Mouse (Mus musculus) hindbrain, embryonic 11.5 days (tissue): ENCODE measurements around the gene Cntn1. TPM values are rescaled to one million over a fixed set of nuclear protein-coding genes. Genes with fewer than 3 reads are reported as not detected.
A peak's percentile ranks its signal among the peaks of the same experiment; 100 is the strongest.

Experiments used
- ATAC-seq: fragments of 200-750 bp; cut with Nextera tagmentation; 2 replicates; pipeline ENCODE4 v1.8.0; 2017; ENCODE audit warnings: mild to moderate bottlenecking, moderate TSS enrichment, moderate library complexity; ENCODE audit not compliant: low FRiP score
- DNase-seq: peaks from one replicate; pipeline ENCODE4 v3.0.0-alpha.2; 2015; ENCODE audit warnings: low spot score
- H3K27ac ChIP-seq: fragments of 300-500 bp; sonication (generic); 2 replicates; pipeline ENCODE4 v1.5.1; 2014; ENCODE audit warnings: mild to moderate bottlenecking, low read depth, low read length
- H3K27me3 ChIP-seq: fragments of 300-500 bp; sonication (generic); 2 replicates; pipeline ENCODE4 v1.6.1; 2014; ENCODE audit warnings: mild to moderate bottlenecking, low read length, moderate library complexity, mixed read lengths; ENCODE audit not compliant: control insufficient read depth, insufficient read depth
- H3K36me3 ChIP-seq: fragments of 300-500 bp; sonication (generic); 2 replicates; pipeline ENCODE4 v1.6.1; 2014; ENCODE audit warnings: mild to moderate bottlenecking, low read length, moderate library complexity, mixed read lengths; ENCODE audit not compliant: control insufficient read depth, insufficient read depth
- H3K4me1 ChIP-seq: fragments of 300-500 bp; sonication (generic); replicated peaks from 2 replicates; pipeline ENCODE4 v1.6.1; 2014; ENCODE audit warnings: low read length, mixed read lengths; ENCODE audit not compliant: control insufficient read depth, insufficient read depth
- H3K4me2 ChIP-seq: fragments of 300-500 bp; sonication (generic); replicated peaks from 2 replicates; pipeline ENCODE4 v1.6.1; 2014; ENCODE audit warnings: mild to moderate bottlenecking, low read depth, low read length
- H3K4me3 ChIP-seq: fragments of 300-500 bp; sonication (generic); 2 replicates; pipeline ENCODE4 v1.5.1; 2014; ENCODE audit warnings: low read depth, low read length
- H3K9ac ChIP-seq: fragments of 300-500 bp; sonication (generic); 2 replicates; pipeline ENCODE4 v1.6.1; 2014; ENCODE audit warnings: low read depth, low read length
- H3K9me3 ChIP-seq: fragments of 300-500 bp; sonication (generic); 2 replicates; pipeline ENCODE4 v1.6.1; 2016; ENCODE audit warnings: low read length; ENCODE audit not compliant: control insufficient read depth
- whole genome bisulfite sequencing: fragments of 180-500 bp; shearing (Covaris S2); extraction: QIAGEN DNeasy Blood & Tissue Kit; methylation state at CpG from one replicate; pipeline ENCODE4 v1.1.7; 2014; 5-methylcytosine and 5-hydroxymethylcytosine counted together
- polyA plus RNA-seq: library from polyadenylated mRNA; unstranded; fragments of >200 nt; fragmentation: Nextera tagmentation; extraction: Ambion mirVana; gene quantifications from 2 replicates; pipeline ENCODE4 v1.2.1, GENCODE M21; 2014

The Cntn1 gene
- polyA plus RNA-seq, 1 experiment from 2014 or later, result 4.5 TPM

DNA sequence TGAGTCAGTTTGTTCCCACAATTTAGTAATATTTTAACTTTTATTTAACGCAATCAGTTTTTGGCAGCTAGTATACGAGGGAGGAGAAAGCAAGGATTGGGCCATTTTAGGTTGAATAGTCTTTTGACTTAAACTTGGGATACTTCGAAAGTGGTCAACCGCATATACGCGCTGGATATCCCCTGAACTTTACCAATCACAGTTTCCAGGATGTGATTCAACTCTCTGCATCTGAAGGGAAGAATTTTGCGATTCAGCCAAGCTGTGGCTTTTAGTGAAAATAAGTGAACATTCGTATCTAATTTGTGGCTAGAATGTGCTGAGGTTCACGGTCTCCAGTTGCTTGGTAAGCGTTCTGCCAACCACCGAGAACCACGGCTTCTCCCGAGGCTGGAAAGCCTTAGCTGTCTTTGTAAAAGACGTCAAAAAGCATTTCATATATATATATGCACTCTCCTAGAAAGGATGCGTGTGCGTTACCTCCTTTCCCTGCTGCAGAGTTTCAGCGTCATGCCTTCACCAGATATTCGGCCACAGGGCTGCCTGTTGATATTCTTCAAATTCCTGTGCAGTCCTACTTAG is 217.9 kb downstream of the Cntn1 start:
- no peaks in the 10 kb centered on the region for H3K27me3 ChIP-seq
- ATAC-seq (no peak), DNase-seq (no peak)
- no peak overlapping the region for H3K27ac ChIP-seq
- no peak overlapping the region for H3K9ac ChIP-seq
- 79% methylated on average over 18 of the region's 18 CpGs for WGBS
- no peak overlapping the region for H3K4me2 ChIP-seq
- H3K4me1 ChIP-seq, result no peaks in the 10 kb centered on the region
- H3K4me3 ChIP-seq, result no peak overlapping the region
- no peaks in the 10 kb centered on the region for H3K36me3 ChIP-seq
- H3K9me3 ChIP-seq, result no peaks in the 10 kb centered on the region

DNA sequence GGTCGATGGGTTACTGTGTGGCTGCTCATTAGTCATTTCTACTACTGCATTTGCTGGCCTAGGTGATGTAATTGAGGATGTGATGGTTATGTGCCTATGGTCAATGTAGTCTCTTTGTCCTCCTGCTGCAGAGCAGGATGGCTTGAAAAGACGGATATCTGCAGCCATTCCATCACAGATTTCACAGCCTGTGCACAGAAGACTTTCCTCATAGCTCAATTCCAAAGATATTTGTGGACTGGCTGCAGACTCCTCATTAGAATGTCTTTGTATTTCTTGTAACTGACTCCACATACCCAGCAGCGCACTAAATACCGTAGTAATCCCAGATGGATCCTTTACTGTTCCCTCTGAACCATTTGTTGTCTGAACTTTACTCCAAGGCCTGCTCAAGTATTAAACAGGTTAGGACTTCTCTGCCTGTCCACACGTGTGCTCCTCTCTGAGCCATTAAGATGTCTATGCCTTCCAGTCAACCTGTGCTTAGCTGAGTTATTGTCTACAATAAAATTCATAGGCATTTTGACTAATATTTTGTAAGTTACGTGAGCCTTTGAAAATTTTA is 220.9 kb downstream of the Cntn1 start:
- Histone ChIP-seq H3K4me2 (no peak overlapping the region), H3K27me3 (no peaks in the 10 kb centered on the region), H3K4me3 (no peak overlapping the region), H3K9ac (no peak overlapping the region), H3K4me1 (no peaks in the 10 kb centered on the region), H3K9me3 (no peaks in the 10 kb centered on the region), H3K27ac (no peak overlapping the region), H3K36me3 (no peaks in the 10 kb centered on the region)
- DNase-seq (no peak), ATAC-seq (no peak)
- 82% methylated on average over 6 of the region's 6 CpGs for WGBS

DNA sequence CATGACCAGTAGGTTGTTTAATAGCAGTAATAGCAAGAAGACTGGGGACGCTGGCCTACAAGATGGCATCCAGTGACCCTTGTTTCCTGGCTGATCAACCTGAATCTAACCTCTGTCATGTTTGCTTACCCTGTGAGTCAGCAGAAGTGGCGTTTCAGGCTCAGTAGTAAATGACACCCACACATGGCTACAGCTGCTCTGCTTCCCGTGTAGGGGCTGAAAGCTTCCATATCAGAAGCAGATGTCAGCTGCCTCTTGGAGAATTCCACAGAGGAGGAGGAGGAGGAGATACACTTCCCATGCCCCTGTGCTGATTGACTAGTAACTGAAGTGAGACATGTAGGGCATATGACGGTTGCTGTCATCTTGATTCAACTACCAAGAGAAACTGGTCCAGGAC is 225.9 kb downstream of the Cntn1 start:
- DNase-seq, result peak; percentile 20
- H3K4me1 ChIP-seq, result no peaks in the 10 kb centered on the region
- H3K9me3 ChIP-seq, result no peaks in the 10 kb centered on the region
- no peak overlapping the region for H3K9ac ChIP-seq
- 60% methylated on average over 4 of the region's 4 CpGs for WGBS
- H3K4me3 ChIP-seq, result no peak overlapping the region
- H3K36me3 ChIP-seq, result no peaks in the 10 kb centered on the region
- no peak overlapping the region for H3K4me2 ChIP-seq
- no peaks in the 10 kb centered on the region for H3K27me3 ChIP-seq
- no peak for ATAC-seq
- no peak overlapping the region for H3K27ac ChIP-seq

DNA sequence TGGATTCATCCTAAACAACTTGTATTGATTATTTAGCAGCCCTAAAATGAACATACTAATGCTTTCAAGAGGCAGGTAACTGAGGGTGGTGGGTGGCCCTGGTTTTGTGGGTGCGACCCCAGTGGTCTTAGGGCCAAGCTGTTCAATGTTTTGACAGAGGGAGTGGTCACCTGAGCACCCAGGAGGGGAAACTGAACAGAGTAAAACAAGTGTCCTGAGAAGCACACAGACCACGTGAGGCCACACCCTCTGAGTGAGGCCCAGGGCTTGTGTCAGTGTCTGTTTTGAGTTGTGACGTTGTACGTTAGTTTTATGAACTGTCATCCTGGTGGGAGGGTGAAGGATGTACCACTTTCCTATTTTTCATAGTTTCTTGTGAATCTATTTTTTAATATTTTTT is 227.0 kb downstream of the Cntn1 start:
- DNase-seq (no peak), ATAC-seq (no peak)
- 80% methylated on average over 4 of the region's 4 CpGs for WGBS
- no peak overlapping the region for H3K9ac ChIP-seq
- no peak overlapping the region for H3K27ac ChIP-seq
- H3K4me1 ChIP-seq, result no peaks in the 10 kb centered on the region
- no peak overlapping the region for H3K4me2 ChIP-seq
- no peaks in the 10 kb centered on the region for H3K9me3 ChIP-seq
- H3K4me3 ChIP-seq, result no peak overlapping the region
- H3K27me3 ChIP-seq, result no peaks in the 10 kb centered on the region
- no peaks in the 10 kb centered on the region for H3K36me3 ChIP-seq

DNA sequence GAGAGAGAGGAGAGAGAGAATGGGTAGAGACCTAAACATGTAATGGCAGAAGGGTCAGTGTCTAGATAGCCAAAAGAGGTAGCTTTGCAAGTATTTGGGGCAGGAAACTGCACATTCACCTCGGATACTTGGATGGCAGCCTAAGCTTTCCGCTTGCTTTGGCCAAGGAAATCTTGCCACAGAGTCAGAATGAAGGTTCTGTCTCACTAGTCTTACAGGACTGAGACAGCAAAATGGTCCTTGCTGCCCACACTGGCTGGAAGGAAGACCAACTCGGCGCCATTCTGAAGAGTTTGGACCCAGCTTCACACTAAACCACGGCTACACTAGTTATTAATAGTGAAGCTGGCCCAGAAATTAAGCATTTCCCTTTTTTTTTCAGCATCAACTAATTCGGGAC is 230.0 kb downstream of the Cntn1 start:
- Histone ChIP-seq H3K27me3 (no peaks in the 10 kb centered on the region), H3K4me2 (no peak overlapping the region), H3K9me3 (no peaks in the 10 kb centered on the region), H3K4me3 (no peak overlapping the region), H3K9ac (no peak overlapping the region), H3K4me1 (no peaks in the 10 kb centered on the region), H3K36me3 (no peaks in the 10 kb centered on the region), H3K27ac (no peak overlapping the region)
- 89% methylated on average over 6 of the region's 6 CpGs for WGBS
- no peak for ATAC-seq
- no peak for DNase-seq

DNA sequence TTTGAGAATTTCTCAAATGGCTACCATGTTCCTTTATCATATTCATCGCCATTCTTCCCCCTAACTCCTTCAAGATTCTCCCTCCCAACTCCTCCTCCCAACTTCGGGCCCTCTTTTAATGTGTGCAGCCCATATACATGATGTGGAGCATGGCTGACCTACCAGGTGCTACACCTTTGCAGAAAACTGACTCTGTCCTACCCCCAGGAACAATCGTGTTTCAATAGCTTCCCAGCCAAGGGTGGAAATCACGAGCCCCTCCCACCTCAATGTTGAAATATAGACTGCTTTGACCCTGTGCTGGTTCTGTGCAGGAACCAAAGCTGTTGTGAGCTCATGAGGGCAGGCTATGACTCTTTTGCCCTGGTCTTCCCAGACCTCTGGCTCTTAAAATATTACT is 236.7 kb downstream of the Cntn1 start:
- no peak overlapping the region for H3K4me2 ChIP-seq
- 89% methylated on average over 4 of the region's 4 CpGs for WGBS
- no peaks in the 10 kb centered on the region for H3K9me3 ChIP-seq
- H3K9ac ChIP-seq, result no peak overlapping the region
- H3K4me3 ChIP-seq, result no peak overlapping the region
- no peaks in the 10 kb centered on the region for H3K36me3 ChIP-seq
- H3K27me3 ChIP-seq, result no peaks in the 10 kb centered on the region
- no peak overlapping the region for H3K27ac ChIP-seq
- DNase-seq, result no peak
- ATAC-seq, result no peak
- H3K4me1 ChIP-seq, result no peaks in the 10 kb centered on the region

DNA sequence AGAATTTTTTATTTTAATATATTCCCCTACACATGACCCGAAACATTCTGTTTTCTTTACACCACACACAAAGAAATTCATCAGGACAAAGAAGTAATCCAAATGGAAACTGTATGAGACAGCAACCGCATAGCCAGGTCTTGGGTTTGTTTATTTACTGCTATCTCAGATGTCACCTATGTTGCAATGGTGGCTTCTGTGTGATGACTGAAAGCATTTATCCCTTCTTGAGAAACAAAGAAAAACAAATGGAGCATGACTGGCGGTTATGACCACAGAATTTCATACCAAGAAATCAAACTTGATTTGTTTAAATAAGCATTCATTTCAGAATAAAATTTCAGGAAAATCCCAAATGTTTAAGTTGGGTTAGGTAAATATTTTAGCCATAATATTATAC is 245.5 kb downstream of the Cntn1 start:
- Histone ChIP-seq H3K36me3 (no peaks in the 10 kb centered on the region), H3K9me3 (no peaks in the 10 kb centered on the region), H3K4me1 (no peaks in the 10 kb centered on the region), H3K27ac (no peak overlapping the region), H3K27me3 (no peaks in the 10 kb centered on the region), H3K4me3 (no peak overlapping the region), H3K4me2 (no peak overlapping the region), H3K9ac (no peak overlapping the region)
- WGBS, result 90% methylated on average over 3 of the region's 3 CpGs
- DNase-seq (no peak), ATAC-seq (no peak)

DNA sequence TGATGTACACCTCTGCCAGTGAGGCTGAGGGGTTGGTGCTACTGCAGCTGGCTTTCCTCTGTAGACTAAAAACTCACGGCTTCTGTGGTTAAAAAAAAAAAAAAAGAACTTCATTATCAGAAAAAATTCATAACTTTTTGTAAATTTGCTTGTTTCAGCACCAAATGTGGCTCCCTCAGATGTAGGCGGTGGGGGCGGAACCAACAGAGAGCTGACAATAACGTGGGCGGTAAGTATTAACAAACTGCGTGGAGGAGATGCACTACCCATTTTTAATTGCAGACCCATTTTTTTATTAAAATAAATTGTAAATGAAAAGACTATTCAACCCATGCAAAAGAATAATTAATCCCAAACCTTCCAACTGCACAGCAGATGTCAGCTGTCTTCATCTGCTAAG is 251.8 kb downstream of the Cntn1 start:
- DNase-seq (no peak), ATAC-seq (no peak)
- 89% methylated on average over 6 of the region's 6 CpGs for WGBS
- no peaks in the 10 kb centered on the region for H3K9me3 ChIP-seq
- no peaks in the 10 kb centered on the region for H3K36me3 ChIP-seq
- H3K27me3 ChIP-seq, result no peaks in the 10 kb centered on the region
- no peak overlapping the region for H3K27ac ChIP-seq
- no peak overlapping the region for H3K9ac ChIP-seq
- no peak overlapping the region for H3K4me2 ChIP-seq
- no peak overlapping the region for H3K4me3 ChIP-seq
- H3K4me1 ChIP-seq, result no peaks in the 10 kb centered on the region

DNA sequence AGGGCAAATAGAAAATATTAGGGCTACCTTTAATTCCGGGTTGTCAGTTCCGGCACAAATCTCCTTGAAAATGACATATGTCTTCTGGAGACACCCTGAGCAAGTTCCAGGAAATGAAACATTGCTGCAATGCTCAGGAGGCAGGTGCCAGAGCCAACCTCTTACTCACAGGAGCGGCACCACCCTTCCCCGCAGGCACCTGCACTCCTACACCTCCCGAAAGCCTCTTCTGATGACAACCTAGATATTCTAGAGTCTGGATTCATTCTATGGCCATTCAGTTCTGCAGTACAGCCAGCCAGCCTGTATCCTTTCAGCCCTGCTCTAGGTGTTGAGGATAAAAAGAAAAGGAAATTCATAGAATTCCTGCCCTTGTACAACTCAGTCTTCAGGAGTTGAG is 253.3 kb downstream of the Cntn1 start:
- 82% methylated on average over 5 of the region's 5 CpGs for WGBS
- no peak for ATAC-seq
- no peak overlapping the region for H3K4me2 ChIP-seq

More for the DNA sequence above, 253.3 kb downstream of the Cntn1 start:
- Histone ChIP-seq H3K4me1 (no peaks in the 10 kb centered on the region), H3K27ac (no peak overlapping the region), H3K27me3 (no peaks in the 10 kb centered on the region), H3K9me3 (no peaks in the 10 kb centered on the region), H3K36me3 (no peaks in the 10 kb centered on the region), H3K9ac (no peak overlapping the region), H3K4me3 (no peak overlapping the region)
- no peak for DNase-seq
